Mouse (Mus musculus): ENCODE results near the gene Sertad4. TPM values are rescaled to one million over a fixed set of nuclear protein-coding genes. Genes with fewer than 3 reads are reported as not detected.

The Sertad4 gene
- polyA plus RNA-seq, 1 experiment from 2014 or later: 58.0 TPM

- no peak overlapping the region for H3K9ac ChIP-seq
- no peaks in the 10 kb centered on the region for H3K9me3 ChIP-seq (replicated peaks)
- WGBS: 19% methylated on average over 6 of the region's 6 CpGs
- H3K4me2 ChIP-seq (replicated peaks): no peak overlapping the region
- peaks cover 6% of the 10 kb centered on the region; the same call in 1 of the 2 replicates for H3K27me3 ChIP-seq
- peaks cover 57% of the 10 kb centered on the region for H3K4me1 ChIP-seq
- no peaks in the 10 kb centered on the region for H3K36me3 ChIP-seq
- H3K4me3 ChIP-seq (replicated peaks): no peak overlapping the region
- 0 out of 2 replicates have a peak overlapping the region, but pooled peaks have one; percentile 11 for H3K27ac ChIP-seq (replicated peaks)
- ATAC-seq (ENCODE audit: insufficient number of reproducible peaks, low FRiP score, low TSS enrichment, low read depth): no peak
Observed at GRCm38 (mm10) chr1:192830444-192830843, 25.1 kb downstream of the Sertad4 start.

GRCm38 (mm10) chr1:192828928-192829327 lies 26.6 kb downstream of the Sertad4 start:
- Histone ChIP-seq H3K27me3 (peaks cover 4% of the 10 kb centered on the region; the same call in 1 of the 2 replicates), H3K9me3 (replicated peaks) (no peaks in the 10 kb centered on the region), H3K4me3 (replicated peaks) (no peak overlapping the region), H3K4me2 (replicated peaks) (no peak overlapping the region), H3K4me1 (peaks cover 47% of the 10 kb centered on the region), H3K36me3 (no peaks in the 10 kb centered on the region), H3K9ac (no peak overlapping the region), H3K27ac (replicated peaks) (peak overlapping the region; percentile 39; the same call in 1 of the 2 replicates)
- ATAC-seq (ENCODE audit: insufficient number of reproducible peaks, low FRiP score, low TSS enrichment, low read depth): no peak
- 50% methylated on average over 7 of the region's 7 CpGs for WGBS

- no peaks in the 10 kb centered on the region for H3K36me3 ChIP-seq
- H3K9ac ChIP-seq: no peak overlapping the region
- H3K27ac ChIP-seq (replicated peaks): no peak overlapping the region
- H3K9me3 ChIP-seq (replicated peaks): no peaks in the 10 kb centered on the region
- no peak overlapping the region for H3K4me3 ChIP-seq (replicated peaks)
- ATAC-seq (ENCODE audit: insufficient number of reproducible peaks, low FRiP score, low TSS enrichment, low read depth): no peak
- H3K27me3 ChIP-seq: no peaks in the 10 kb centered on the region
- H3K4me1 ChIP-seq: peaks cover 48% of the 10 kb centered on the region
- no peak overlapping the region for H3K4me2 ChIP-seq (replicated peaks)
Observed at GRCm38 (mm10) chr1:192827955-192828354, 27.6 kb downstream of the Sertad4 start.

DNA sequence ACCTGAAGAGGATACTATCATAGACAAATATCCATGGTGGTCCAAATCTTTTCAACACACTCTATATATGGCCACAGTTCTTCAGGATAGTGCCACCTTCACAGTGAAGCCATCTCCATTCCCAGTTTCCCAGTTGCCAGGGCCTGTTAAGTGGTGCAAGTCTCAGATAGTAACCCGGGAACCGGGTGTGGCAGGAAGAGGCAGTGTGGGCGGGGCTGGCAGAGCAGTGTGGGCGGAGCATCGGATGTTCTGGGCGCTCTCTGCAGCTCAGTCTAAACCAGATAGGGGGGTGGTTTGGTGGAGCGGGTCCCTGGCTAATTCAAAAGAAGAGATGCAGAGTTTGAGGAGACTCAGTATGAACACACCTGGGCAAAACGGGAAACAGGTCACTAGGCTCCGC lies 29.8 kb downstream of the Sertad4 start:
- Histone ChIP-seq H3K4me2 (replicated peaks) (no peak overlapping the region), H3K36me3 (no peaks in the 10 kb centered on the region), H3K27ac (replicated peaks) (no peak overlapping the region), H3K9me3 (replicated peaks) (no peaks in the 10 kb centered on the region), H3K4me1 (peaks cover 49% of the 10 kb centered on the region), H3K9ac (no peak overlapping the region), H3K27me3 (no peaks in the 10 kb centered on the region), H3K4me3 (replicated peaks) (no peak overlapping the region)
- 41% methylated on average over 9 of the region's 9 CpGs for WGBS
- no peak for ATAC-seq (ENCODE audit: insufficient number of reproducible peaks, low FRiP score, low TSS enrichment, low read depth)

DNA sequence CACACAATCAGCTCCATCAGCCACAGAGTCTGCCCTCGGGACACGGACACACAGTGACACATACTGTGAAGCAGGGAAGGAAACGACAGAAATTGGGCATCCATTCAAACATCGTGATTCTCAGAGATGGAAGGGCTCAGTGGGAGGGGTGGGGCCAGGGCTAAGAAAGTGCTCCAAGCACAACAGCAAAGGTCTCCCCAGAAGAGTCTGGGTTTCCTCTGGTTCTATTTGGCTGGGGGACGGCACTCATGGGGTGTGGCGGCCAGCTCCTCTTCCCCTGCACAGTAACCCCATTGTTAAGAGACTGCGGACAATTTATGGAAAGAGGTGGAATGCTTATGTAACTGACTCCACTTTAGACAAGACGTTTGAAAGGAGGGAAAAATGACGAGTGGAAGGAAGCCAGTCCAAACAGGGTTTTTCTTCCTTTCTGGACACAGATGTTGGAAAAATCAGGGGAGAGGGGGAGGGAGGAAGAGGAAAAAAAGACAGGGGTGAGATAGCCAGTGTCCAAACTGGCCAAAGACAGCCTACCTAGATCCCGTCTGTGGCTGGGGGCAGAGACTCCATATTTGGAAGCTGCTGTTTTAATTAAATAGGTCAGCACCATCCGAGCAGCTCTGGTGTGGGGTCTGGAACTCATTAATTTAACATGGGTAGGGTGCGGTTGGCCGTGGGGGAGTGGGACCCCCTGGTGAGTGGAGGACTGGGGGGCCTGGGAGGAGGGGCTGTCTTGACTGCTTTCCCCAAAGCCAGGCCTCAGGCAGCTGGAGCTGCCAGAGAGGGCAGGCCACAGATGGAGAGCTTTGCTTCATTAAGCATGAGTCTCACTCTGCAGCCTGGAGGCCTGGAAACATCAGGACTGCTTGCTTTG lies 32.7 kb downstream of the Sertad4 start:
- WGBS: 9% methylated on average over 13 of the region's 13 CpGs
- H3K9me3 ChIP-seq (replicated peaks): no peaks in the 10 kb centered on the region
- H3K27ac ChIP-seq (replicated peaks): peak overlapping the region; percentile 91
- H3K36me3 ChIP-seq: no peaks in the 10 kb centered on the region
- no peak overlapping the region for H3K9ac ChIP-seq
- H3K4me2 ChIP-seq (replicated peaks): peak overlapping the region; percentile 33
- no peaks in the 10 kb centered on the region for H3K27me3 ChIP-seq
- H3K4me3 ChIP-seq (replicated peaks): no peak overlapping the region
- H3K4me1 ChIP-seq: peaks cover 32% of the 10 kb centered on the region
- peak; percentile 90 for ATAC-seq (ENCODE audit: insufficient number of reproducible peaks, low FRiP score, low TSS enrichment, low read depth)

GRCm38 (mm10) chr1:192822309-192822651 lies 33.3 kb downstream of the Sertad4 start:
- peak overlapping the region; percentile 33 for H3K4me2 ChIP-seq (replicated peaks)
- H3K4me3 ChIP-seq (replicated peaks): no peak overlapping the region
- WGBS: 43% methylated on average over 1 of the region's 1 CpGs
- no peak overlapping the region for H3K9ac ChIP-seq
- peaks cover 32% of the 10 kb centered on the region for H3K4me1 ChIP-seq
- no peaks in the 10 kb centered on the region for H3K27me3 ChIP-seq
- no peak for ATAC-seq (ENCODE audit: insufficient number of reproducible peaks, low FRiP score, low TSS enrichment, low read depth)
- no peaks in the 10 kb centered on the region for H3K9me3 ChIP-seq (replicated peaks)
- H3K36me3 ChIP-seq: no peaks in the 10 kb centered on the region
- peak overlapping the region; percentile 91 for H3K27ac ChIP-seq (replicated peaks)

GRCm38 (mm10) chr1:192818334-192818733 lies 37.2 kb downstream of the Sertad4 start:
- Histone ChIP-seq H3K4me2 (replicated peaks) (no peak overlapping the region), H3K36me3 (no peaks in the 10 kb centered on the region), H3K9me3 (replicated peaks) (no peaks in the 10 kb centered on the region), H3K9ac (no peak overlapping the region), H3K27ac (replicated peaks) (no peak overlapping the region), H3K27me3 (no peaks in the 10 kb centered on the region), H3K4me1 (peaks cover 35% of the 10 kb centered on the region), H3K4me3 (replicated peaks) (no peak overlapping the region)
- ATAC-seq (ENCODE audit: insufficient number of reproducible peaks, low FRiP score, low TSS enrichment, low read depth): no peak
- 92% methylated on average over 5 of the region's 5 CpGs for WGBS

DNA sequence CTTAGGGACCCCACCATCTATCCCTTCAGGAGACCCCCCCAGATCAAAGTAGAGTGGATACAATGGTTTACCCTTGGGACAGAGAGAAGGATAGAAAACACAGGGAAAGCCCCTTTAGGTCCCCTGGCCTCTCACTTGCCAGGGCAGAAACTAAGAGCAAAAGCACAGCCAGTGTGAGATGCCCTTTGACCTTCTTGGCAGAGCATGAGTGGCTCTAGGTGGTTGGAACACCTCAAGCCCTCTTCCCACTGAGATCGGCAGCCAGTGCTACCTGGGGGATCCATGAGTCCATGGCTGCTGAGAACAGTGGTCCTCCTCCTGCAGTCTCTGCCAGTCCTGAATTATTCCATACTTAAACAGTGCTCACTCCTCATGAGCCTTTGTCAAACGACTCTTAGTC lies 39.8 kb downstream of the Sertad4 start:
- Histone ChIP-seq H3K4me1 (peaks cover 25% of the 10 kb centered on the region), H3K36me3 (no peaks in the 10 kb centered on the region), H3K4me3 (replicated peaks) (no peak overlapping the region), H3K9ac (no peak overlapping the region), H3K27me3 (no peaks in the 10 kb centered on the region), H3K27ac (replicated peaks) (peak overlapping the region; percentile 30; the same call in 1 of the 2 replicates), H3K9me3 (replicated peaks) (no peaks in the 10 kb centered on the region), H3K4me2 (replicated peaks) (no peak overlapping the region)
- WGBS: 34% methylated on average over 2 of the region's 2 CpGs
- ATAC-seq (ENCODE audit: insufficient number of reproducible peaks, low FRiP score, low TSS enrichment, low read depth): no peak

- Histone ChIP-seq H3K4me2 (replicated peaks) (no peak overlapping the region), H3K4me3 (replicated peaks) (no peak overlapping the region), H3K27ac (replicated peaks) (peak overlapping the region; percentile 30), H3K36me3 (no peaks in the 10 kb centered on the region), H3K4me1 (peaks cover 25% of the 10 kb centered on the region), H3K27me3 (no peaks in the 10 kb centered on the region), H3K9ac (no peak overlapping the region), H3K9me3 (replicated peaks) (no peaks in the 10 kb centered on the region)
- WGBS: 26% methylated on average over 3 of the region's 3 CpGs
- no peak for ATAC-seq (ENCODE audit: insufficient number of reproducible peaks, low FRiP score, low TSS enrichment, low read depth)
Observed at GRCm38 (mm10) chr1:192814700-192815099, 40.9 kb downstream of the Sertad4 start.

DNA sequence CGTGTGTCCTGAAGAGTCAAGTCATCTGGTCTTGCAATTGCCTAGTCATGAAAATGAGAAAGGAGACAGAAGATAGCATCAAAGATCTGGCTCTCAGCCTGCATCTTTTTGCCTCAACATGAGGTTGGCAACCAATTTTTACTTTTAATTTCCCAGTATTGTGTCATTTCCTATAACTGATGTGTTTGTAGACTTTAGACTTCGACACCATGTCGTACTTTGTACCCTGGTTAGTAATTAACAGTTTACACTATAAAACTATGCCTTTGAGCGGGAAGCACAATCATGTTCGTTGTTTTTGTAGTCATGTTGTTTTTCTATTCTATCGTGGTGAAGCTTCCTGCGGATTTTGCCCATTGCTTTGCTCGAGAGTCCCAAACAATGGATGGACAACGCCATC lies 42.8 kb downstream of the Sertad4 start:
- H3K4me3 ChIP-seq (replicated peaks): no peak overlapping the region
- no peak overlapping the region for H3K4me2 ChIP-seq (replicated peaks)
- no peaks in the 10 kb centered on the region for H3K36me3 ChIP-seq
- H3K9me3 ChIP-seq (replicated peaks): no peaks in the 10 kb centered on the region
- 89% methylated on average over 9 of the region's 9 CpGs for WGBS
- H3K9ac ChIP-seq: no peak overlapping the region
- no peak for ATAC-seq (ENCODE audit: insufficient number of reproducible peaks, low FRiP score, low TSS enrichment, low read depth)
- H3K4me1 ChIP-seq: peaks cover 30% of the 10 kb centered on the region
- no peak overlapping the region for H3K27ac ChIP-seq (replicated peaks)
- H3K27me3 ChIP-seq: no peaks in the 10 kb centered on the region

- ATAC-seq (ENCODE audit: insufficient number of reproducible peaks, low FRiP score, low TSS enrichment, low read depth): no peak
- H3K4me1 ChIP-seq: peaks cover 30% of the 10 kb centered on the region
- no peaks in the 10 kb centered on the region for H3K36me3 ChIP-seq
- 60% methylated on average over 5 of the region's 5 CpGs for WGBS
- peak overlapping the region; percentile 51; the same call in 1 of the 2 replicates for H3K27ac ChIP-seq (replicated peaks)
- no peaks in the 10 kb centered on the region for H3K27me3 ChIP-seq
- H3K9me3 ChIP-seq (replicated peaks): no peaks in the 10 kb centered on the region
- H3K9ac ChIP-seq: no peak overlapping the region
- H3K4me2 ChIP-seq (replicated peaks): no peak overlapping the region
- H3K4me3 ChIP-seq (replicated peaks): no peak overlapping the region
Observed at GRCm38 (mm10) chr1:192812290-192812689, 43.3 kb downstream of the Sertad4 start.
